Mouse (Mus musculus) midbrain, embryonic 10.5 days (tissue): Measurements from ENCODE around the gene Ccdc102a. TPM values are rescaled to one million over a fixed set of nuclear protein-coding genes. Genes with fewer than 3 reads are reported as not detected.

Experiments used
- DNase-seq: peaks from one replicate; pipeline ENCODE4 v3.0.0-alpha.2; 2017; ENCODE audit warnings: low spot score
- H3K27ac ChIP-seq: fragments of 300-500 bp; sonication (generic); replicated peaks from 2 replicates; pipeline ENCODE4 v1.5.1; 2016; ENCODE audit warnings: mild to moderate bottlenecking
- H3K27me3 ChIP-seq: fragments of 300-500 bp; sonication (generic); 2 replicates; pipeline ENCODE4 v1.6.1; 2016; ENCODE audit warnings: low read depth, mild to moderate bottlenecking; ENCODE audit not compliant: poor library complexity, severe bottlenecking
- H3K36me3 ChIP-seq: fragments of 300-500 bp; sonication (generic); 2 replicates; pipeline ENCODE4 v1.6.1; 2016; ENCODE audit warnings: mild to moderate bottlenecking, moderate library complexity
- H3K4me1 ChIP-seq: fragments of 300-500 bp; sonication (generic); 2 replicates; pipeline ENCODE4 v1.6.1; 2016
- H3K4me3 ChIP-seq: fragments of 300-500 bp; sonication (generic); 2 replicates; pipeline ENCODE4 v1.5.1; 2016; ENCODE audit warnings: mild to moderate bottlenecking, moderate library complexity
- H3K9me3 ChIP-seq: fragments of 300-500 bp; sonication (generic); replicated peaks from 2 replicates; pipeline ENCODE4 v1.6.1; 2016; ENCODE audit warnings: mild to moderate bottlenecking
- WGBS: fragments of 180-500 bp; shearing (Covaris S2); methylation state at CpG from one replicate; pipeline ENCODE4 v1.1.7; 2016; 5-methylcytosine and 5-hydroxymethylcytosine counted together
- polyA plus RNA-seq: library from polyadenylated mRNA; unstranded; fragments of >200 nt; fragmentation: Nextera tagmentation; extraction: Ambion mirVana; gene quantifications from 2 replicates; pipeline ENCODE4 v1.2.1, GENCODE M21; 2016

Ccdc102a gene
- polyA plus RNA-seq, 1 experiment from 2014 or later, result 13.0 TPM

DNA sequence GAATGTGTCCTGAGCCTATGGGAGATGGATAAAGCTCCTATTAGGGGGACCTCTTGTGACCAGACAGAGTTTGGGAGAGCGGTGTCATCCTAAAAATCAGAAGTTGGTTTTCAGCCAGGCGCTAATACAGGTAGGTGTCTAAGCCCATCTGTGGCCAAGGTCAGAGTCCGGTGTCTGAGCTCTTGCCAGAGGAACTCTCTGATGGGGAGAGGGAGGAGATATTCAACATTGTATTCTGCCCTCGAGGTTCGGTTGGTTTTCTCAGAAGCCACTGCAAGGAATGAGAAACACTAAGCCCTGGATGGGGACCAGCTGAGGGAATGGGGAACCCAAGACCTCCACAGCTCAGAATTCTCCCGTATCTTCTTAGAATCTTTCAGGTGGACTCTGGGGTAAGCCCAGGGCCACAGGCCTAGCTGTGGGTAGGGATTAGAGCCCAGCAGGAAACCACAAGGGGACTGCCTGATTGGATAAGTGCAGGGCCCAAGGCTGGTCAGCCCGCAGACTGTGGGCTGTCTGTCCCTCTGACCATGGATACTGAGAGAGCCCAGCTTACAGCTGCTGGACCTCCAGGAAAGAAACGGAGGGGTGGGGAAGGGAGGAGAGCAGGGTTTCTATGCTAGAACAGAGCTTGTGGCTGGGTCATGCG, 1.5 kb downstream of the Ccdc102a start:
- H3K4me3 ChIP-seq, result peak overlapping the region; percentile 73
- H3K4me1 ChIP-seq, result peaks cover 47% of the 10 kb centered on the region
- H3K9me3 ChIP-seq, result no peaks in the 10 kb centered on the region
- WGBS, result 42% methylated on average over 9 of the region's 9 CpGs
- peaks cover 71% of the 10 kb centered on the region for H3K27me3 ChIP-seq
- H3K27ac ChIP-seq, result peak overlapping the region; percentile 93; the same call in 1 of the 2 replicates
- DNase-seq, result no peak
- no peaks in the 10 kb centered on the region for H3K36me3 ChIP-seq

DNA sequence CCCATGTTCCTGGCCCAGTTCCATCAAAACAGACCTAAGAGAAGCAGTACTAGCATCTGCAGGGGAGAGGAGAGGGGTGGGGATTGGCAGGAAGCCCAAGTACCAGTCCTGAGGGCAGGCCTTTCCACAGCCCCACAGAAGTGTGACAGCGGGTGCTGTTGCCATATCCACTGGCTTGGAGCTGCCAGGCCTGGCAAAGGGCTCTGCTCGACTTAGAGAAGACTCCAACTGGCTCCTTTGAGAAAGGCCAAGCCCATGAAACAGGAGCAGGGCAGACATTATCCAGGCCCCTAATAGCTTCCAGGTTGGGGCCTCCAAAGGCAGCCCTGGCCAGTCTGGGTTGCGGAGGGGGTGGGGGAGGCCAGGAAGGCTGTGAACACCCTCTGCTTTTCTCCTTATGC, 3.2 kb downstream of the Ccdc102a start:
- H3K4me1 ChIP-seq, result peaks cover 47% of the 10 kb centered on the region
- H3K4me3 ChIP-seq, result no peak overlapping the region
- no peak for DNase-seq
- WGBS, result 75% methylated on average over 3 of the region's 3 CpGs
- no peaks in the 10 kb centered on the region for H3K9me3 ChIP-seq
- H3K36me3 ChIP-seq, result no peaks in the 10 kb centered on the region
- H3K27me3 ChIP-seq, result peaks cover 76% of the 10 kb centered on the region
- no peak overlapping the region for H3K27ac ChIP-seq

DNA sequence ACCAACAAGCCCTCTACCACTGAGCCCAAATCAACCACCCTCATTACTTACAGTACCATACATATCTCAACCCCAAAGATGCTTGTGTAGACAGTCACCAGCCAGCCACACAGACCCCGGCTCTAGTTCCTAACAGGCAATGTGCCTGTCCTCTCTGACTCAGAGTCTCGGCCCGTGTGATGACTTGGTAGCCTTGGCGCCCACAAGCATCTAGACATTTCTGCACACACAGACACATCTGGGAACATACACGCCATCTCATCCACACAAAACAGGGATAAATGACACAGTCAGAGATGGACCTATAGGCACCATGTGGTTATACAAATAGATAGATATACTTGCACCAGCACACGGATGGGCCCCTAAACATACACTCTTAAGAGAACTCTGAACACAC, 3.6 kb downstream of the Ccdc102a start:
- Histone ChIP-seq H3K27ac (no peak overlapping the region), H3K36me3 (no peaks in the 10 kb centered on the region), H3K4me3 (peak overlapping the region; percentile 62; the same call in 1 of the 2 replicates), H3K4me1 (peaks cover 47% of the 10 kb centered on the region), H3K27me3 (peaks cover 72% of the 10 kb centered on the region), H3K9me3 (no peaks in the 10 kb centered on the region)
- no peak for DNase-seq
- 87% methylated on average over 6 of the region's 6 CpGs for WGBS

DNA sequence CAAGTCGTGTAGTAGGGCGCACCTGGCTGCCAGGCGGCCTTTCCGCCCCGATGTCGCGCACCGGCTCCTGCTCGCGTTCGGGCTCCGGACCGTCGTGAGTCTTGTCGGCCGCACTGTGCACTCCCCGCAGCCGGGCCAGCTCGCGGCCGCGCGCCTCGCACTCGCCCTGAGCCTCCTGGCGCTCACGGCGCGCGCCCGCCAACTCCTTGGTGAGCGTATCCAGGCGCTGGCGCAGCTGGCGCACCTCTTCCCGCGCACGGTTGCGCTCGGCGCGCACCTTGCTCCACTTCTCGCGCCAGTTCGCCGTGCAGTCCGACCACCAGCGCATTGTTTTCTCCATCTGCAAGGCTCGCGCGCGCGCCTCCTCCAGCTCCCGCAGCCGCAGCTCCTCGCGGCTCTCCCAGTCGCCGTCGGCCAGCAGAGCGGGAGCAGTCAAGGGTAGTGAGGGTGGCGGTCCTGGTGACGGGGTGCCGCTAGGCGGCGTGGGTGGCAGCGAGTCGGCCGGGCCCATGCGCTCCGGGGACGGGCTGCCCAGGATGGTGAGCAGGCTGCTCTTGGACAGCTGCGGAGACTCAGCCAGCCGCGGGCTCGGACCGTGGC, 4.7 kb downstream of the Ccdc102a start:
- peaks cover 45% of the 10 kb centered on the region for H3K4me1 ChIP-seq
- no peaks in the 10 kb centered on the region for H3K36me3 ChIP-seq
- DNase-seq, result peak; percentile 85
- WGBS, result 3% methylated on average over 77 of the region's 77 CpGs
- peaks cover 61% of the 10 kb centered on the region for H3K27me3 ChIP-seq
- no peaks in the 10 kb centered on the region for H3K9me3 ChIP-seq
- peak overlapping the region; percentile 53; the same call in 1 of the 2 replicates for H3K27ac ChIP-seq
- peak overlapping the region; percentile 62 for H3K4me3 ChIP-seq

DNA sequence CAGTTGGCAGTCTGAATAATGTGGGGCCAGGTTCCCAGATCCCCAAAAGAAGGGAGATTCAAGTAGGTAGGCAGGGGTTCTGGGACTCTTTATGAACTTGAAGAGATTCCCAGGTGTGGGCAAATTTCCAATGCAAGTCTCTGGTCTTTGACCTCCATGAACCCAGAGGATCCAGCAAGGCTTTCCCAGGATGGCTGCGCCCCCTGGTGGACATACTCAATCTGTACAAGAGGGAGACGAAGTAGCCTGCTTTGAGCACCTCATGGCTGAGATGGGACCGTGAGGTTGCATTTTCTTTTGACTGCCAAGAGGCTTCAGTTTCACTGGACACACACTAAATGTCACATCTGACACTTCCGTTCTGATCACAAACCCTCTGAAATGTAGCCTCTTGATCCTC, 9.1 kb downstream of the Ccdc102a start:
- no peaks in the 10 kb centered on the region for H3K9me3 ChIP-seq
- 8% methylated on average over 4 of the region's 4 CpGs for WGBS
- peaks cover 12% of the 10 kb centered on the region for H3K4me1 ChIP-seq
- peaks cover 30% of the 10 kb centered on the region for H3K36me3 ChIP-seq
- peak; percentile 83 for DNase-seq
- H3K27me3 ChIP-seq, result peaks cover 29% of the 10 kb centered on the region
- H3K4me3 ChIP-seq, result no peak overlapping the region
- H3K27ac ChIP-seq, result no peak overlapping the region

DNA sequence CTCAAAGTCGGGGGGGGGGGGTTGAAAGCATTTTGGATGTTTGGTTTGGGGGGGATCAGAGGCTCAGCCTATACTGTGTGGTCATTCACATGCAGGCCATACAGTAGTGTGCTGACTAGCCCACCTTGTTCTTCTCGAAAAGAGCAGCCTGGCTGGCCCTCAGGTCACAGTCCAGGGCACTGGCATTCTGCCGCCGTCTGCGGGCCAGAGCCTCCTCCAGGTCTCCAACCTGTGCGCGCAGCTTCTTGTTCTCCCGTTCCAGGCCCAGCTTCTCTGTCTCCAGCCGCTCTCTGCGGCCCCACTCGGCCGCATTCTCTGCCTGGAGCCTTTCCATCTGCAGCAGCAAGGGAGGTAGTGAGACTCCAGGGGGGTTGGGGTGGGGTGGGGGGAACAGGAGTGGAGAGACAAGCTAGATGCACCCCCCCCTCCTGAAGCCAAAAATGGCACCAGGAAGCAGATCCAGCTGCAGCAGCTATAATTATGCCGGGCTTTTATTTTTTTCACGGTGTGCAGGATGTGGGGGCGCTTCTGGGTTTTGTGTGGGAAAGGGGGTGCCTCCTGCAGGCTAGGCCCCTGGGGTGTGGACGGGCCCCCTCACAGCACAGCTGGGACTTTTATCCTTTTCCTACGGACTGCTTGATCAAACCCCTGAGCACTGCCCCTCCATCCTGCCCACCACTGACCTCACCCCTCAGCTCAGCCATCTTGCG, 10.2 kb downstream of the Ccdc102a start:
- Histone ChIP-seq H3K27me3 (peaks cover 18% of the 10 kb centered on the region), H3K9me3 (no peaks in the 10 kb centered on the region), H3K27ac (no peak overlapping the region), H3K4me3 (no peak overlapping the region), H3K36me3 (peaks cover 35% of the 10 kb centered on the region), H3K4me1 (peaks cover under 1% of the 10 kb centered on the region)
- DNase-seq, result no peak
- WGBS, result 88% methylated on average over 18 of the region's 18 CpGs

DNA sequence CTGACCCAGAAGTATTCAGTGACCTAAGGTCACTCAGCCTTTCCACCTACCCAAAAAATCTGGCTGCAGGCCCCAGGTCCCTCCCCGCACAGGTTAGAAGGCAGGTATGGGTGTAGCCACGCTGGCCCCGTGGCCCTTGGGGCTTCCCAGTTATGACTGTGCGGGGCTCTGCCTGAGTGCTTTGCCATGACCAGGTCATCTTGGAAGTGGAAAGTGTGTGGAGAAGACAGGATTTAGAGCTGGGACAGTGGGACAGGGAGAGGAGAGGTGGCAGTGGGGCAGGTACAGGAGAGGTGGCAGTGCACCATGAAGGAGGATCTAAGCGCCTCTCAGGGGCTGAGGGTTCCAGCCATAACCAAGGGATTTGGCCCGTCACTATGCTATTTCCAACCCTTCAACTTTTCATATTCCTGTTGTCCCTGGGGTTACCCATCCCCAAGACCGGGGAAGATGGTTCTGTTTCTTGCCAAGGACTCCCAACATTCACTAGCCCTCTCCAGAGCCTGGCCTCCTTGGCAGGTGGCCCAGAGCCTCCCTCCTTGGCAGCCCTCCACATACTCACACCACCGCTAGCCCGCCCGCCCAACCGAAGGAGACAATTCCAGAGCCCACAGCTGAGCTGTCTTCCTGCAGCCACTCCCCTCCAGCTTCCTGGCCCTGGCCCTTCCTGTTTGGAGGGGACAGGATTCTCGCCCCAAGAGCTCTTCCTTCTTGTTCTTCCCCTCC, 13.3 kb downstream of the Ccdc102a start:
- no peaks in the 10 kb centered on the region for H3K9me3 ChIP-seq
- peaks cover 21% of the 10 kb centered on the region for H3K4me1 ChIP-seq
- H3K27ac ChIP-seq, result peak overlapping the region; percentile 28; the same call in 1 of the 2 replicates
- WGBS, result 89% methylated on average over 12 of the region's 12 CpGs
- H3K27me3 ChIP-seq, result peaks cover 7% of the 10 kb centered on the region; the same call in 1 of the 2 replicates
- H3K36me3 ChIP-seq, result peaks cover 37% of the 10 kb centered on the region
- DNase-seq, result no peak
- no peak overlapping the region for H3K4me3 ChIP-seq

DNA sequence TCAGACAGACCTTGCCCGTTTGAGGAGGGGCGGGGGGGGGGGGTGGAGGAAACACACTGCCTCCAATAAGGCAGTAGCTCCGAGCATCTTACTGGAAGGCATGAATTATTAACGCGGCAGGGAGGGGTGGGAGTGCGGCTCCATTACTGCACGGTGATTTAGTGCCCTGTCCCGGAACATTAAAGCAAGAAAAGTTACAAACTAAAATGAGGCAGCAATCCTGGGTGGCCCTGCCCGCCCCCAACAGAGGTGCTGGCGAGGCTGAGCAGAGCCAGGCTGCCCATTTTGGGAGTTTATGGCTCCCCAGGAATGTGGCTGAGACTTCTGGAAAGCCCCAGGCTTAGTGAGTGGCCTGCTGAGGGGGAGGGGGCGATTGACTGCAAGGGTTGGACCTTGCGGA, 14.2 kb downstream of the Ccdc102a start:
- DNase-seq, result no peak
- Histone ChIP-seq H3K27ac (no peak overlapping the region), H3K4me3 (no peak overlapping the region), H3K36me3 (peaks cover 37% of the 10 kb centered on the region), H3K9me3 (no peaks in the 10 kb centered on the region), H3K27me3 (peaks cover 16% of the 10 kb centered on the region; the same call in 1 of the 2 replicates), H3K4me1 (peaks cover 30% of the 10 kb centered on the region)
- 76% methylated on average over 12 of the region's 12 CpGs for WGBS

DNA sequence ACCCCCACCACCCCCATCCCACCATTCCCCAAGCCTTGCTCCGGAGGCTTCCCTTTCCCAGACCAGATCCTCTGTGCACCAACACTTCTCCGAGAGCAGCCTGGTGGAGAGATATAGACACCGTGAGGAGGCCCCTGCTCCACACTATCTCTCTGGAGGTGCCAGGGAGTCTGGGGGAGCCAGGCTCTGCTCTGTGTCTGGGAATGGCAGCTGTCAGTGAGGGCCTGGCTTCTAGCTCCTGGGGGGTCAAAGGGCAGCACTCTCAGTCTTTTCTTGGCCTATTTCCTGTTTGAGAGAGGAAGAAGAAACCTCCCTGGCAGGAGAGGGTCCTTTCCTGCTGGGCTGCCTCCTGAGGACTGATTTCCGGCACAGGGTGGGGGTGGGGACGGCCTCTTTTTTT, 16.9 kb downstream of the Ccdc102a start:
- peak overlapping the region; percentile 71 for H3K27ac ChIP-seq

DNA sequence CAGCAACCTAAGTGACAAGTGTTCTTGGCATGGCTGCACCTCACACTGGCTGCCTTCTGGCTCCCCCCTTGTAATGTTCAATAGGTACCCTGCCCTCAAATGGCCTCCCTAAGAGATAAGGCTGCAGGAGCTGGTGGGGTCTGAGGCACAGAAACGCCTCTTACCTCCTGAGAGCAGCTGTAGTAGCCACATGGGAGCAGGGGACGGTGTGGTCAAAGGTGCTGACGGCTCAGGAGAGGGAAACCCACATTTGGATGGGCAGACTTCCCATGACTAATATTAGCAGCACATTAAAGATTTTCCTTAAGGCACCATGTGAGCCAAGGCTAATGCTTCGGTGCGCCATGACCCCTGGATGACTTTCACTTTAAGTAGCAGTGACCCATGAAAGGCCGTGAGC, 17.3 kb downstream of the Ccdc102a start:
- peaks cover 19% of the 10 kb centered on the region; the same call in 1 of the 2 replicates for H3K27me3 ChIP-seq
- peaks cover 32% of the 10 kb centered on the region for H3K4me1 ChIP-seq
- 18% methylated on average over 6 of the region's 6 CpGs for WGBS
- H3K36me3 ChIP-seq, result peaks cover 23% of the 10 kb centered on the region
- no peak for DNase-seq
- no peak overlapping the region for H3K4me3 ChIP-seq
- H3K27ac ChIP-seq, result peak overlapping the region; percentile 71
- H3K9me3 ChIP-seq, result no peaks in the 10 kb centered on the region

More for the DNA sequence above, 16.9 kb downstream of the Ccdc102a start:
- no peak for DNase-seq
- Histone ChIP-seq H3K4me3 (no peak overlapping the region; the same call in 1 of the 2 replicates), H3K27me3 (peaks cover 19% of the 10 kb centered on the region; the same call in 1 of the 2 replicates), H3K9me3 (no peaks in the 10 kb centered on the region), H3K4me1 (peaks cover 32% of the 10 kb centered on the region), H3K36me3 (peaks cover 25% of the 10 kb centered on the region)
- WGBS, result 19% methylated on average over 5 of the region's 5 CpGs

DNA sequence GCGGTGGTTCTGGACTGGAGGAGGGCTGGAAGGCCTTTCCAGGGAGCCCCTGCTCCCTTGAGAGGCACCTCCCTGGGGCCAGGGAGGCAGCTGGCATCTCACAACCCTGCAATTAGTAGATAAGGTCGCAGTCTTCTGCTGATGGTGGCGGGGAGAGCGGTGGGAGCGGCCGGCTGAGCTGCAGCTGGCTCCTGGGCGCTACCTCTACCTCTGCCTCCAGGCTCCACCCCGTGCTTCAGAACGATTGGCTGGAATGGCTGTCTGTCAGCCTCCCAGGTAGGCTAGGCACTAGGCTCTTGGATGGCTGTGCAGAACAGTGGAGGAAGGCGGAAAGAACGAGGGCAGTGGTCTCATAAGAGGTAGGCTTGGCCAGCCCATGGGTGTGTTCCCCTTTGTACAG, 18.6 kb downstream of the Ccdc102a start:
- Histone ChIP-seq H3K4me3 (0 out of 2 replicates have a peak overlapping the region, but pooled peaks have one; percentile 9), H3K27me3 (peaks cover 19% of the 10 kb centered on the region; the same call in 1 of the 2 replicates), H3K4me1 (peaks cover 32% of the 10 kb centered on the region), H3K9me3 (no peaks in the 10 kb centered on the region), H3K36me3 (peaks cover 10% of the 10 kb centered on the region; the same call in 1 of the 2 replicates), H3K27ac (0 out of 2 replicates have a peak overlapping the region, but pooled peaks have one; percentile 23)
- no peak for DNase-seq
- WGBS, result 12% methylated on average over 11 of the region's 11 CpGs

DNA sequence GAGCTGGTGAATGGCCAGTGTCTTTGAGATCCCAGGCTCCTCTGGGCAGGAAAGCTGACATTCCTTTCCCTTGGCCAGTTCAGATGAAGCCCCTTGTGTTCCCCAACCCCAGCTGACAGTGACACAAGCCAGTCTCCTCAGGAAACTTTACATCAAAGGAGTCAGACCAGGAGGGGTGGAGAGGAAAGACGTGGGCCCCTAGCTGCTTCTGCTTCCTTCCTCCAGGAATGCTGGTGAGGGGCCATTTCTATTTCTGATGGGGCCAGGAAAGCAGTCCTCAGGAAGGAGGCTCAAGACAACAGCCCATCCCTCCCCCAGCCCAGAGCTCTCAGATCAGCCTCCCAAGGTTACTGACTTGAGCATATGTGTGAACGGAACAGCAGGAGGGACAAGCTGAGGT, 25.0 kb downstream of the Ccdc102a start:
- Histone ChIP-seq H3K36me3 (no peaks in the 10 kb centered on the region), H3K4me1 (no peaks in the 10 kb centered on the region), H3K27ac (no peak overlapping the region; the same call in 1 of the 2 replicates), H3K27me3 (no peaks in the 10 kb centered on the region; the same call in 1 of the 2 replicates), H3K9me3 (no peaks in the 10 kb centered on the region), H3K4me3 (no peak overlapping the region)
- 48% methylated on average over 2 of the region's 2 CpGs for WGBS
- no peak for DNase-seq
